Mouse (Mus musculus): Measurements from ENCODE around the gene Slc9a9.

The Slc9a9 gene

DNA sequence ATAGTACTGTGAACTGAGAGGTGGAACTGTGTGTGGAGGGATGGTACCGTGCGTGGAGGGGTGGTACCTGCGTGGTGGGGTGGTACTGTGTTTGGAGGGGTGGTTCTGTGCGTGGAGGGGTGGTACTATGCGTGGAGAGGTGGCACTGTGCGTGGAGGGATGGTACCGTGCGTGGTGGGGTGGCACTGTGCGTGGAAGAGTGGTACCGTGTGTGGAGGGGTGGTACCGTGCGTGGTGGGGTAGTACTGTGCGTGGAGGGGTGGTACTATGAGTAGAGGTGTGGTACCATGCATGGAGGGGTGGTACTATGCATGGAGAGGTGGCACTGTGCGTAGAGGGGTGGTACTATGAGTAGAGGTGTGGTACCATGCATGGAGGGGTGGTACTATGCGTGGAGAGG, 167.7 kb downstream of the Slc9a9 start:
- DNase-seq (ENCODE audit: low read depth, low spot score): no peak

DNA sequence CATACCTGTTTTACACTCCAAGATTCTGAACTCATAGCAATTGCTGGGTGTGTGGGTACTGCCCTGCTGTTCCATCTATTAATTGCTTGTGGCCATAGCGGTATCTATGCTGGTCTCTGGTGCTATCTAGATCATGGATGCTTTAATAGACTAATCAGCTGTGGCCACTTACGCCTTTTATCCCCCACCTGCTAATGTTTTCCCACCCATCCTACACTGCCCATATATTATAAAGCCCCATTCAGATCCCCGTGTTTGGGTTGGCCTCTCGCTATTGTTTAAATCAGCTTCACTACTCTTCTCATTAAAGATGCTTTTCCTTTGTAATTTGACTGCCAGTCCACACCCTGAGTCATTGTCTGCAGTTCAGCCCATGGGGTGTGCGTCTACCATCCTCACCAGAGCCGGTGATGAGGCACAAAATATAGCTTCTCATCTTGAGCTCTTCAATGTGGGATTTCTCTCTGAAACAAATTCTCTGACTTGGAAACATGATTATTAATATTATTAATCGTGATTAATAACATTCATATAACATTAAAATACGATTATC, 168.8 kb downstream of the Slc9a9 start:
- DNase-seq (ENCODE audit: low read depth, low spot score): no peak

DNA sequence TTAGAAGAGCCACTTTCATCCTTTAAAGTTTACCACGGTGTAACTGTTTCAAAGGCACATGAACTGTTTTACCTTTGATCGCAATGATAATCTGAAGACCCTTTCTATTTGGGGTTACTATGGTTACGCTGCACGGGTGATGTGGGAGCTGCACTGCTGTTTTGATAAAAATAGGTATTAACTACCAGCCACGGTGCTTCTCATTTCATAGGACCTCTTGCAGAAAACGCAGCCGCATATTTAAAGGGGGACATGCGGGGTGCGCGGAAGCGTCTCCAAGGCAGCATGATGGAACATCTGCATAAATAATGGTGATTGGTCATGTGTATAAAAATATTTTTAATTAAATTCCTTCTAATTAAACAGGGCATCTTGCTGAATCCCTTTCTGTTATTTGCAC, 169.5 kb downstream of the Slc9a9 start:
- DNase-seq (ENCODE audit: low read depth, low spot score): no peak

DNA sequence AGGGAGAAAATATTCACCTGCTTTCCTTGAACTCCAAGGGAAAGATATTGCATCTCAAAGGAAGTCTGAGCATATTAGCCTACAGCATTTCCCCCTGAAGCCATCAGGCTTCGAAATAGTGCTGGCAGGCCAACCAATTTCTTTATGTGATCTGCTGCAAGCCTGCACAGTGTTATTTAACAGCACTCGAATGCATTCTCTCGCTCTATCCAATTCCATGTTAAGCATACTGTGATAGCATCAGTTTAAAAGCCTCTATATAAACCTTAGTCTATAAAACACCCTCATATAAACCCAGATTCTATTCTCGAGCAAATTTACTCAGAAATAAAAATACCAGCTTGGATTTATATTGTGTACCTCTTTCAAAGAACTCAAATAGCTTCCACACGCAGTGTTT, 170.7 kb downstream of the Slc9a9 start:
- DNase-seq (ENCODE audit: low read depth, low spot score): no peak

DNA sequence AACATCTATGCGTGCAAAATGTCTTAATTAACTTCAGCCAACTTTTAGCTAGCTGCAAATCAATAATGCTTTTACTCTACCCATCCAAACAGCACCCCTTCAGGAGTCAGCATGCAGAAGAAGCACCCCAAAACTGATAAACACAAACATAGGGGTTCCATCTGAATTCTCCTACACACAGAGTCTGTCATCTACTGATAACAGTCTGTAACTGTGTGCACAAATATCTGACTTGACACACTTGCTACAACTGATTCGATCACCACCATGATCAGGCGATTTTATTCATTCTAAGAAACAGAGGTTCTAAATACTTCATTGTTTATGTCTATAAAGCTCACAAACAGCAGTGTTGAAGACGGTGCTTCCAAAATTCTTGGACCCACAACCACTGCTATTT, 171.3 kb downstream of the Slc9a9 start:
- DNase-seq (ENCODE audit: low read depth, low spot score): no peak

DNA sequence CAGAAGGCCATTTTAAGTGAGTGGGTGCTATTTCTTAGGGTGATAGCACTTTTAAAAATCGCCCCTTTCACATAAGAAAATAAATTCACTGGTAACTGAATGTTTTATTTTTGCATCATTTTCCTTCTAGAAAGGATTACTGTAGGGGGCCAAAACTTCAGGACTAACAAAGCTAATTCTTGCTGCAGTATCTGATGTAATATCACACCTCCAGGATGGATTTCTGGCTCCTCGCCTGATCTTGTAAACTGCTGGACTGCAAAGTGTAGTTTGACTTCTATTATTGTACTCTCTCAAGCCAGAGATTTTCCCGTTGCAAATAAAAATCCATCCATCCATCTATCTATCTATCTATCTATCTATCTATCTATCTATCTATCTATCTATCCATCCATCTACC, 174.5 kb downstream of the Slc9a9 start:
- no peak for DNase-seq (ENCODE audit: low read depth, low spot score)

DNA sequence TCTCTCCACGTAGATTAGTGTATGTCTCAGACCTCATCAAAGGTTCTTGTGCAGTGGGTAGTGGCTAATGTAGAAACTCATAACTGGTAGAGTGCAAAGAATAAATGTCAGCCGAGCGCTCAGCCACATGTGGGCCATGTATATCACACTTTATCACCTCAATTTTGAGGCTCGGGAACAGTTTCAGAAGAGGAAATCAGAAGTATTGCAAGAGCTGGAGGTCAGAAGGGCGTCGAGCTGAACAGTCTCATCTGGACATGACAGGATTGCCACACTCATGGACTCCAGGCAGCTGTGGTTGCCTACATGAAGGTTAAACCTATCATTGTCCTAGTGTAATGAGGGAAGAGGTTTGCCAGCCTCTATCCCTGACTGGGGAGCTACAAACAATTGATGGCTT, 177.9 kb downstream of the Slc9a9 start:
- DNase-seq (ENCODE audit: low read depth, low spot score): no peak

DNA sequence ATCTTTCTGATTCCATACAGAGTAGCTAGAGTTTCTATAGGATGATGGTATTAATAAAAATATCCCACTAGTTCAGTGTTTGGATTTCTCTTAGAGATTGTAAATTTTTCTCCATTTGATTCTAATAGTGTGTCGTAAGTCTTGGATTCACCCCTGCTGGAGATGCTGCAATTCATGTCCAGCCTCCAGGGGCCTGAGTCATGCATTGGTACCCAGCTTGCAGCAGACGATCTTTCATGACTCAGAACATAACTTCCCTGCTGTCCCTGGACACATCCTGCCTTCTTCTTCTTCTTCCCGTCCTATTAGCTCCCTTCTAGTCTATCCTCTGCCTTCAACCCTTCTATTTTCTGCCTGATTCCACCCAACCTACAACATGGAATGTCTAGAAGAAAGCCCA, 181.8 kb downstream of the Slc9a9 start:
- no peak for DNase-seq (ENCODE audit: low read depth, low spot score)

DNA sequence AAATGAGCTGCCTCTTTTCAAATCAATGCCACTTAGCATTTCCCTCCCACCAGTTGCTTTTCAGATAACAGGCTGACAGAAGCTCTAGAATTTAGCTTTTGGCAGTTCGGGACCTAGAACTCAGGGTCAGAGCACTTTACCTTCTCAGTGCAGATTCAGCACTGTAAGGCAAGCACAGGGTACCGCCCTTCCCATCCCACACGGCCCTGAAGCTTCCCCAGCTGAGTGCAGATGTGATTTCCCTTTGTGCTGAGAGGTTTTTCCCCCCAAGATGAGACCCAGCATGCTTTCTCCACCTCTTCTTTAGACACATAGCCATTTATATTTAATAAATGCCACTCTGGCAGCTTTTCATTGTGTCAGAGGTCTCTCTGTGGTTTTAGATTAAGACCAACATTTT, 186.4 kb downstream of the Slc9a9 start:
- DNase-seq (ENCODE audit: low read depth, low spot score): no peak

DNA sequence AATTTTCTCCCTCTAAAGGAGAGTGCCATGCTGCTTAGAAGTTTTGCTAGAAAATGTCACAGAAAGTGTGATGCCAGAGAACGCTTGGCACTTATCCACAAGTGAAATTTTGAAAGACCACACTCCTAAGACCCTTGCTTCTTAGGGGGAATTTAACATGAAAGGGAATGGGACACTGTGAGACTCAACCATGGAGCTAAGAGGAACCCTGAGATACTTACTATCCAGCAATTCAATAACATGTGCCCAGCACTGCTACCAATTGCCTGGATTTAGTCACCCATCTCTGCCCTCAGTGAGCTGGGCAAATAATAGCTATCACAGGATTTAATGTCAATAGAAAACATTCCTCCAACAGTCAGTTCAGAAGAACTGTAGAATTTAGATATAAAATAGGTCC, 198.8 kb downstream of the Slc9a9 start:
- DNase-seq (ENCODE audit: low read depth, low spot score): no peak

DNA sequence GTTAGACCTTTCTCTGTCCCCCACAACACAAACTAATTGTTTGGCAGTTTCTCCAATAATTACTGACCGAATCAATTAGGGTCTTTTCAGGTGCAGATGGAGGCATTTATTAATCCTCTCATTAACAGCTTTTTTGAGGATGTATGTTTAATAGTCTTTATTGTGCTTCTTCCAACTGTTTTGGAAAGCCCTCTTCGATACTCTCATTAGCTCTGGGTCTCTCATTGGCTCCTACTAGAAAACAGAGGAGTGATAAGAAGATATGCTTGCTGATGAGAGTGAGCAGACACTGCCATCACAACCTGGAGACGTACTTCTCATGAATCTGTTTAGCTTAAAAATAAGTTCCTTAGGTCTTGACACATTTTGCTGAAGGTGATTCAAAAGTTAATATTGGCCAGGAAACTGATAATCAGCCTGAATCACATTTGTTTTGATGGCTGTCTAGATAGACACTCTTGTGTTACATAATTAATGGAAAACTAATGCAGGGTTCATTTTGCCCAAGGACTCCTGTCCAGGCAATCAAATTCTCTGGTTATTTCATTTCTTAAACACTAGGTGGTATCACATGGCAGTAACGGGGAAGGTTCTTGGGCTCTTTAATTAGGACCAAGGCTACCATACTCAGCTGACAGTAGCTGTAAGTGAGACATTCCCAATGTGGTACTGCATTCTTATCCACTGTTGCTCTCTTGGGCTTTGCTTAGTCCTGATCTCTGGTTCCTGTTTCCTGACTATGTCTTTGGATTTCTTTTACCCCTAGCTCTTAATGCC, 199.5 kb downstream of the Slc9a9 start:
- no peak for DNase-seq (ENCODE audit: low read depth, low spot score)

DNA sequence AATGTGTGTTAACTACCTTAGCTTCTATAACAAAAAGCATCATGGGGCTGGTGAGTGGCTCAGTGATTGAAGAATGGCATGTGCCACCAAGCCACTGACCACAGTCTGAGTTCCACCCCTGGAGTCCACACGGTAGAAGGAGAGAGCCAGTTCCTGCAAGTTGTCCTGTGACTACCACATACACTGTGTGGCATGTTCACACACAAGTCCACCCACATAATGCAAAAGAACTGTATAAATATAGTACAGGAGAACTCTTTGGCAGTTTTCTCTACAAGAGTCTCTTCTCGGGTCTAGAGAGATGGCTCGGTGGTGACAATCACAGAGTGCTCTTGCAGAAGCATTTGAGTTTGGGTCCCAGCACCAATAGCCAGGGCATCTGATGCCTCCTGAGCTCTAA, 212.8 kb downstream of the Slc9a9 start:
- no peak for DNase-seq (ENCODE audit: low read depth, low spot score)

DNA sequence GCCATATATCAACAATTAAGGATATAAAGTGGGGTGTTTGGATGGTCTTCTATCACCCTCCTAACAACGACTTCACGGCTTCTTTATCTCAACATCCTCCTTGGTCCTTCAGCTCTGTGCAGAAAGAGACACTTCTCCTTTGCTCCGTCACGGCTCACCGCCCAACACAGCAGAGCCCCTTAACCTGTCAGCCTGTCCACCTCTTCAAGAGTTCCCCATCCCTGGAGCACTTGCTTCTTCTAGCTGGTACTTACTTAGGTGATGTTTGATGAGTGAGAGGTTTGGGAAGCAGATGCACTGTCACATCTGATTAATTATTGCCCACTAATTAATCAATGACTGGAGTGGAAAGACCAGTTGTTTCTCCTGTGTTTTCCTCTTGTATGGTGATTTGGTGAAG, 213.7 kb downstream of the Slc9a9 start:
- no peak for DNase-seq (ENCODE audit: low read depth, low spot score)

DNA sequence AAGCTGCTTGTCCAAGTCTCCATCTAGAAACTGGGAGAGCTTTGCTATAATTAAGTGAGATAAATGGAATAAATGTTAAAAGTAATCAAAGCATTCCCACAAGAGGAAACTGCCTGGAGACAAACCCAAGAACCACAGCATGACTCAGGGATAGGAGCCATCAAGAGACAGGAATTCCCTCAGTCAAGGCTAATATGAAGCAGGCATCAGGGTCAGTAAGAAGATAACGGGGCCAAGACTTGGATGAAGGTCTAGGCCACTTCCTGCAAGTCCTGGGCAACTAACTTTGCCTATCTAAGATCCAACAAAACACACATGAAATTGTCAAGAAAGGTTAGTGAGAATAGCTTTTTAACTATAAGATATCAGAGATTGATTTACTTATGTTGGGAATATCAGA, 215.4 kb downstream of the Slc9a9 start:
- DNase-seq (ENCODE audit: low read depth, low spot score): no peak

DNA sequence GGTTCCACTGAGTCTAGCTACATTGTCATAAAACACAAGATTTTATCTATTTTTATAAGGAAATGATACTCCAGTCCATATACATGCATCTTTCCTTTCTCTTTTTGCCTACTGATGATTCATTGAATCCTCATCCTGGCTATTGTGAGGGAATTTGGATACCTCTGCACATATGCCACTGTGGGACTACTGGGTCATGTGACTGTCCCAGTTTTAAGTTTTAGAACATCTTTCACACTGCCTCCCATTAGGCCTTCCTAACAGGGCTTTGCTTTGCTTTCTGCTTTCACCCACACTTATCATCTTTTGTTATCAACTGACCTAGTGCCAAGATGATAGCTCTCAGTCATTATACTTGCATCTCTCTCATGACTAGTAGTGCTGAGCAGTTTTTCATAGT, 219.9 kb downstream of the Slc9a9 start:
- no peak for DNase-seq (ENCODE audit: low read depth, low spot score)

DNA sequence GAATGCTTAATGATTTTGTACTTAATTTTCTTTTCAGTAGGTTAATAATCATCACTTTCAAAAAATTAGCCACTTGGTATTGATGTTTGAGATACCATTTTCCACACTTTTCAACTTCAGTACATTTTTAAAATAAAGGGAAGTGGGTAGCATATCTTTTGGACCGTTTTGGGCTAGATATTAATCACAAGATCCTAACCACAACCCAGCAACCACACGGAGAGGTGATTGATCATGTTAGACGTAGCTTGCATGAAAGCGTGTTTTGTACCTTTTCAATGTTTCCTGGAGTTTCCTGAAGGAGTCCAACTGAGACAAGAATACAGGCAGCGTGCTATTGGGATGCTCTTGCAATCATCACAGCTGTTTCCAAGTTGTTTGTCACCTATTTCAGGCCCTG, 226.2 kb downstream of the Slc9a9 start:
- no peak for DNase-seq (ENCODE audit: low read depth, low spot score)

DNA sequence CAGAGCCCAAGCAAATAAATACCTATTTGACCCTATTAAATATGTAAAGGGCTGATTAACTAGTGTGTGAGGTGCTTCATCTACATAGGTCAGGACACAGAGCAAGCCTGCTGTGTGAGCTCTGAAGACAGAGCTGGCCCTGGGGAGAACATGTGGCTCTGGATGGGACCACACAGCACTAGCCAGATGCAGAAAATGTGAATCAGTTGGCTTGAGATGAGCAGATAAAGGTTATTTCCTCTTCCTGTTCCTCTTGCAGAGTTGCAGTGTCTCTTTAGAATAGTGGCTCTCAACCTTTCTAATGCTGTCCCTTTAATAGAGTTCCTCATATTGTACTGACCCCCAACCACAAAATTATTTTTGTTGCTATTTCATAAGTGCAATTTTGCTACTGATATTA, 234.5 kb downstream of the Slc9a9 start:
- DNase-seq (ENCODE audit: low read depth, low spot score): no peak

DNA sequence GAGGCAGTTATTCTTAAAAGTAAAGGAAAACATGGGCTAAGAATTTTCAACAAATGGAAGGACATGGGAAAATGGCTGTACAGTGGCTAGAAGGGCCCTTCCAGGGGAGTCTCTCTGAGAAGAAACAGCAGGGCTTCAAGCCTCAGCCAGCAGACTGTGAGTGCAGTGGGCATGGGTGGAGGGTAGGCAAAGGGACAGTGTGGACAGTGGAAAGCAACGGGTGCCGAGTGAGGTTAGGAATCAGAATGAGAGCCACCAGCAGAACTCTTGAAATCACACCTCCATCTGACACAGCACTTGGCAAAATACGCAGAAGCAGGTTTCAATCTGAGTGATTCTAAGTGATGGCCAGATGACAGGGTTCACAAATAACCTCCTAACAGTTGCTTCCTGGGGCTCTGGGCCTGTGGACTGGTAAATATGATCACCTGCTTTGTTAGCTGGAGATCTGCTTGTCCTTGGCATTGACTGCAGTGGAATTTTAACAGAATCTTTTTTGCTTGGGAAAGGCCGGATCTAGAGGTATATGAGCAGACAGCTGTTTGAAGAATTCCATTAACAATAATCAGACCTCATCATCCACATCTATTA, 237.4 kb downstream of the Slc9a9 start:
- no peak for DNase-seq (ENCODE audit: low read depth, low spot score)

DNA sequence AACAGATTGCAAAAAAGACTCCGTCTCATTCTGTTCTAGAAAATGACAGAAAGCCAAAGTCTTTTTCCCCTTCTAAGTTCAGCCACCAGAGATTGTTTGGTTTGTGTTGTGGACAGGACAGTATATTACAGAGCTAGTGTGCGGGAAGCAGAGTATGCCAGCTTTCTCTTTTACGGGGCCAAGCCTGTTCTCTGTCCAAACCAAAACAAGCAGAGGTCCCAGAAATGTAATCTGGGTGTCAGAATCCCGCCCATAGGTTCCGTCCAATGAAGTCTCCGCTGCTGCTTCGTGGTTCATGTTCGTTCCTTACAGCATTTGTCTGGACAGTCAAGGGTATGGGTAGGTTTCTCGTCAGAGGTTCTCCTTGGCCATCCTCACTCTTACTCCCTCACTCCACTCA, 242.4 kb downstream of the Slc9a9 start:
- DNase-seq (ENCODE audit: low read depth, low spot score): no peak

DNA sequence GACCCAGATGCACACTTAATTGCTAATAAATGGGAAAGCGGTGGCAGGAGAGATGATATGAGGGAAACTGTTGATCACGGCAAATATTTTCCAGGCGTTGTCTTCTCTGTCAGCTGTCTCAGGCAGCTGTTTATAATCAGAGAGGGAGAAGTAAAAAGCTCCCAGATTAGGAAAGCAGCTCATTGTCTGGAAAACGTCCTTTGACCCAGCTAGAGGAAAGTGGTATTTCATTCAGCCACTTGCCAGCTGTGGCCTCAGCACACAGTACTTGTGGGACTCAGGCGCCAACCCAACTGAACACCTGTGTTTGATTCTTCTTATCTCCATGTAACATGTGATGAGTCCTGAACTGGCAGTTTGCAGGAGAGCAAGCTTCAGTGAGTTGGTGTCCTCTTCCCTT, 252.4 kb downstream of the Slc9a9 start:
- DNase-seq (ENCODE audit: low read depth, low spot score): no peak

DNA sequence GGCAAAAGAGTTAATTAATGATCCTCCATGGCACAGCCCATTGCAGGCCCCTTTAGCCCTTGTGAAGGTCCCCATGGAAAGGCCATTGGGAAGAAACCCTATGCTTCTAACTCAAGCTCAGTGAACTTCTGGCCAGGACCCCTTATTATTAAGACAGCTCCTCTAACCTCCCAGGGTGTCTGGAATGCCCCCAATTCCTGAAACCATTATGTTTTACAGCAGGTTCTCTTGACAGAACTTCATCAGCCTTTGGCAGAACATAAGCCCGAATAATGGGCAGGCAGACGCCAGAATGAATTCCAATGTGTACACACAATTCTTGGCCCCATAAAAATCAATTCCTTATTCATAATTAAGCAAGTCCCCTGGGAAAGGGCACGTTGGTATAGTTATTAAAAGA, 256.1 kb downstream of the Slc9a9 start:
- no peak for DNase-seq (ENCODE audit: low read depth, low spot score)

DNA sequence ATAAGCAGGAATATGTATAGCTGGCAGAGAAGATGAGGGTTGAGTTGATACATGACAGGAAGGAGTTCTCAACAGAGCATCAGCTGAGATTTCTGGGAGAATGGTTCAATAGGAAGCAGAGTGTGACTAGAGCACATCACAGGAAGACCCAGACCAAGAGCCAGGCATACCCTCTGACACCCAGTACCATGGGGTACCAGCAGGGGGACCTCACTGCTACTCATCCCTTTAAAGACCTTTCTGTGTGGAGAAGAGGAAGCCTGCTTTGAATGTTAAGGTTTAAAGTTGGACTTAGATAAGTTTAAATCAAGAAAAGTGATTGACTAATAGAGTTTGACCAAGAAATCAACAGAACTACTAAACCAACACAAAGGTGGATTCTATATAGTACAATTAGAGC, 257.4 kb downstream of the Slc9a9 start:
- no peak for DNase-seq (ENCODE audit: low read depth, low spot score)

DNA sequence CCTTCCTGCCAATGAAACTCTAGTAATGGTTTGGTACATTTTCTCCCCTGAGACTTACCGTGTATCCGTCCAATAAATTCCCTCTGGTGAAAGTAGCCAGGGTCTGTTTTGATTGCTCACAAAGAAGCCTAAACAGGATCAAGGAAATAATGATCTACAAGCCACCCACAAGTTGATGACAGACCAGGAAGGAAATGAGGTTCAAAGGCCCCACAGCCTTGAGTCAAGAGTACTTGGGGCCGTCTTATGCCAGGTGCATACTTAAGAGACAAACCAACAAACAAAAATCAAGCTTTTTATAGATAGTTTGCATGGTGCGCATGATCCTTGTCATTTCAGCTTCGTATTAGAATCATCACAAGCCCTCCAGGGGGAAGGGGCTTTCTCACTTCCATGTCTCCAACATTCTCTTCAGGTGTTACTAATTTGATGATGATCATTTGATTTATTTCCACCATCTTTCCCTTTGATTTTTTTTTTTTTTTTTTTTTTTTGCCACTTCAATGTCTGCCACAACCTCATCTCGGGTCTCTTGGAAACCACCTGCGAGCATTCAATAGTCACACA, 275.9 kb downstream of the Slc9a9 start:
- no peak for DNase-seq (ENCODE audit: low read depth, low spot score)
